29 mouse cellular contexts compared by ENCODE assay signal in the genomic region with DNA sequence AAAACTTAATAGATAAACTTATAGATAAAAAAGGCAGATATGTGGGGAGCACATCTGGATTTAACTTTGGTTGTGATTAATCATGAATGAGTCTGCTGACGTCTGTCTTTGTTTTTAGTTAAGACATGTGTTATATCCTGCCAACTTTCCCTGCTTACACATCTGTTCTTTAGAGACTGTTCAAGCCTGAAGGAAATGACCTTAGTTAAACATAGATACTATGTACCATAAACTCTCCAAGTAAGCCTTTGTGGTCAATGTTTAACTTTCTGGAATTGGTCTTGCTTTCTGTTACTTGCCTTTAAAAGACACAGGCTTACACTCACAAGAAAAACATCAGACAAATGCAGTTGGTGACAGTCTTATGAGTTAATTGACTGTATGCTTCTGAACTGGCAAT.
A peak's percentile ranks its signal among the peaks of the same experiment; 100 is the strongest.
DNase-seq lines count a peak whose midpoint lies in the region; ATAC-seq and TF ChIP-seq lines count a peak whose summit lies in the region.
"Had no signal": no experiment of that assay in that cellular context is flagged by ENCODE, and none has a peak within 500 bp of the region (broad histone marks: within the 10 kb centered on the region; RNA-seq: fewer than 3 reads in every experiment).

No protein-coding gene starts in this region.

- no peak overlapping the region for H3K4me2 ChIP-seq in kidney, embryonic 16.5 days (replicated peaks; ENCODE audit: low read depth, low read length)
- H3K4me2 ChIP-seq in lung, embryonic 14.5 days: no peak overlapping the region
- H3K4me2 ChIP-seq in intestine, embryonic 15.5 days (replicated peaks): no peak overlapping the region
- H3K4me2 ChIP-seq: embryonic facial prominence, embryonic 12.5 days; heart, embryonic 12.5 days; hindbrain, embryonic 13.5 days; limb, embryonic 12.5 days; liver, embryonic 13.5 days; lung, embryonic 15.5 days; midbrain, embryonic 12.5 days; neural tube, embryonic 13.5 days had no signal

- no peak overlapping the region for H3K27ac ChIP-seq in kidney, embryonic 16.5 days (ENCODE audit: low read length)
- no peak overlapping the region for H3K27ac ChIP-seq in lung, embryonic 14.5 days (ENCODE audit: low read depth)
- no peak overlapping the region for H3K27ac ChIP-seq in intestine, embryonic 15.5 days
- H3K27ac ChIP-seq: embryonic facial prominence, embryonic 12.5 days; gastrocnemius, adult 2 months; hindbrain, embryonic 13.5 days; limb, embryonic 12.5 days; liver, embryonic 13.5 days; lung, embryonic 15.5 days; midbrain, embryonic 12.5 days; neural tube, embryonic 13.5 days had no signal

- intact Hi-C loops in left cerebral cortex, postnatal 4 days (cut with DNase I): no loop called here

- no peak for TF ChIP-seq POLR2A in lung, adult 2 months (IDR thresholded peaks at IDR 0.05; ENCODE audit: borderline replicate concordance, extremely low read depth, low read depth, low read length)

- H3K36me3 ChIP-seq in kidney, embryonic 16.5 days (ENCODE audit: insufficient read depth, low read length): no peaks in the 10 kb centered on the region
- H3K36me3 ChIP-seq in lung, embryonic 14.5 days (ENCODE audit: insufficient read depth): no peaks in the 10 kb centered on the region
- H3K36me3 ChIP-seq in intestine, embryonic 15.5 days: no peaks in the 10 kb centered on the region
- H3K36me3 ChIP-seq: embryonic facial prominence, embryonic 12.5 days; heart, embryonic 12.5 days; hindbrain, embryonic 13.5 days; limb, embryonic 12.5 days; liver, embryonic 13.5 days; lung, embryonic 15.5 days; midbrain, embryonic 12.5 days; neural tube, embryonic 13.5 days had no signal

- 0 out of 2 replicates have a peak, but pooled peaks cover 4% of the 10 kb centered on the region for H3K9me3 ChIP-seq in kidney, embryonic 16.5 days (ENCODE audit: low read length)
- H3K9me3 ChIP-seq in lung, embryonic 14.5 days (ENCODE audit: low read depth, low read length): no peaks in the 10 kb centered on the region; the same call in 1 of the 2 replicates
- H3K9me3 ChIP-seq in intestine, embryonic 15.5 days: no peaks in the 10 kb centered on the region
- H3K9me3 ChIP-seq: embryonic facial prominence, embryonic 12.5 days; heart, embryonic 12.5 days; lung, embryonic 15.5 days; midbrain, embryonic 12.5 days had no signal

- no peaks in the 10 kb centered on the region for H3K4me1 ChIP-seq in kidney, embryonic 16.5 days (ENCODE audit: insufficient read depth, low read length)
- no peaks in the 10 kb centered on the region for H3K4me1 ChIP-seq in lung, embryonic 14.5 days (ENCODE audit: insufficient read depth)
- no peaks in the 10 kb centered on the region for H3K4me1 ChIP-seq in lung, adult 2 months (ENCODE audit: control insufficient read depth, insufficient read depth, low read length)
- no peaks in the 10 kb centered on the region for H3K4me1 ChIP-seq in intestine, embryonic 15.5 days (replicated peaks)
- H3K4me1 ChIP-seq: embryonic facial prominence, embryonic 12.5 days; heart, embryonic 12.5 days; hindbrain, embryonic 13.5 days; limb, embryonic 12.5 days; liver, embryonic 13.5 days; midbrain, embryonic 12.5 days; neural tube, embryonic 13.5 days had no signal

- H3K27me3 ChIP-seq in kidney, embryonic 16.5 days (ENCODE audit: insufficient read depth, low read length): no peaks in the 10 kb centered on the region
- no peaks in the 10 kb centered on the region for H3K27me3 ChIP-seq in lung, embryonic 14.5 days (ENCODE audit: insufficient read depth, low read length)
- H3K27me3 ChIP-seq in intestine, embryonic 15.5 days (replicated peaks): no peaks in the 10 kb centered on the region
- H3K27me3 ChIP-seq: CH12.LX; embryonic facial prominence, embryonic 12.5 days; heart, embryonic 12.5 days; hindbrain, embryonic 13.5 days; limb, embryonic 12.5 days; liver, embryonic 13.5 days; lung, embryonic 15.5 days; midbrain, embryonic 12.5 days; neural tube, embryonic 13.5 days had no signal

- TF ChIP-seq CTCF in lung, embryonic 14.5 days (IDR thresholded peaks at IDR 0.05; ENCODE audit: low read depth): no peak
- no peak for TF ChIP-seq CTCF in lung, adult 2 months (IDR thresholded peaks at IDR 0.05; ENCODE audit: insufficient read depth, low read length)

- WGBS in kidney, embryonic 16.5 days: 23% methylated on average over 1 of the region's 1 CpGs
- WGBS in lung, embryonic 14.5 days: 6% methylated on average over 1 of the region's 1 CpGs
- whole genome bisulfite sequencing in lung, adult 2 months: 25% methylated on average over 1 of the region's 1 CpGs
- 15% methylated on average over 1 of the region's 1 CpGs for WGBS in intestine, embryonic 15.5 days

- H3K9ac ChIP-seq in kidney, embryonic 16.5 days (replicated peaks; ENCODE audit: low read length): no peak overlapping the region
- no peak overlapping the region for H3K9ac ChIP-seq in lung, embryonic 14.5 days
- H3K9ac ChIP-seq in intestine, embryonic 15.5 days: no peak overlapping the region
- H3K9ac ChIP-seq: embryonic facial prominence, embryonic 12.5 days; heart, embryonic 12.5 days; hindbrain, embryonic 13.5 days; limb, embryonic 12.5 days; liver, embryonic 13.5 days; lung, embryonic 15.5 days; midbrain, embryonic 12.5 days; neural tube, embryonic 13.5 days had no signal

- H3K4me3 ChIP-seq in kidney, embryonic 16.5 days (ENCODE audit: low read length): no peak overlapping the region
- H3K4me3 ChIP-seq in lung, embryonic 14.5 days (ENCODE audit: low read depth, low read length): no peak overlapping the region
- no peak overlapping the region for H3K4me3 ChIP-seq in lung, adult 2 months (replicated peaks; ENCODE audit: extremely low read depth, low read depth, low read length)
- H3K4me3 ChIP-seq in intestine, embryonic 15.5 days (replicated peaks): no peak overlapping the region
- H3K4me3 ChIP-seq: embryonic facial prominence, embryonic 12.5 days; erythroblast, embryonic 14.5 days; gastrocnemius, adult 2 months; heart, embryonic 12.5 days; hindbrain, embryonic 13.5 days; limb, embryonic 12.5 days; liver, embryonic 13.5 days; lung, embryonic 15.5 days; midbrain, embryonic 12.5 days; neural tube, embryonic 13.5 days had no signal

- peak; percentile 71; the same call in 1 of the 2 replicates for ATAC-seq in kidney, embryonic 16.5 days (ENCODE audit: low FRiP score, low TSS enrichment)
- ATAC-seq in lung, embryonic 14.5 days (ENCODE audit: insufficient read depth): no peak
- ATAC-seq in intestine, embryonic 15.5 days: peak; percentile 77
- ATAC-seq: forebrain, embryonic 16.5 days had no signal

- no peak for DNase-seq in kidney, postnatal 25 days
- peak; percentile 35 for DNase-seq in lung, embryonic 14.5 days
- no peak for DNase-seq in lung, adult 2 months
- DNase-seq in mesoderm, embryonic 11.5 days (ENCODE audit: low read depth, low spot score): peak; percentile 1
- DNase-seq in left cerebral cortex, postnatal 4 days: no peak
- DNase-seq: adrenal gland, adult 8-10 months; cerebellum, adult 11 months; cerebellum, adult 9-10 months; cerebellum, postnatal 36 days; gastrocnemius, adult 2 months; gastrocnemius, postnatal 36 days; heart, adult 18-20 months; heart, postnatal 4 days; layer of hippocampus, postnatal 36 days; liver, embryonic 13.5 days; lung, postnatal 36 days; thymus, postnatal 4 days had no signal

Comparison
In these comparisons a context has a peak if more than half of its experiments do, and no peak if none do; other contexts are left out.
1. DNase-seq: peak in lung, embryonic 14.5 days (single experiment) and mesoderm, embryonic 11.5 days (single experiment); none in kidney, postnatal 25 days (0 of 2), lung, adult 2 months (single experiment) and left cerebral cortex, postnatal 4 days (single experiment).